Mouse (Mus musculus): ENCODE measurements around the gene Actr5. TPM values are rescaled to one million over a fixed set of nuclear protein-coding genes. Genes with fewer than 3 reads are reported as not detected.

Actr5 gene
- polyA plus RNA-seq, 1 experiment, result 9.4 TPM

DNA sequence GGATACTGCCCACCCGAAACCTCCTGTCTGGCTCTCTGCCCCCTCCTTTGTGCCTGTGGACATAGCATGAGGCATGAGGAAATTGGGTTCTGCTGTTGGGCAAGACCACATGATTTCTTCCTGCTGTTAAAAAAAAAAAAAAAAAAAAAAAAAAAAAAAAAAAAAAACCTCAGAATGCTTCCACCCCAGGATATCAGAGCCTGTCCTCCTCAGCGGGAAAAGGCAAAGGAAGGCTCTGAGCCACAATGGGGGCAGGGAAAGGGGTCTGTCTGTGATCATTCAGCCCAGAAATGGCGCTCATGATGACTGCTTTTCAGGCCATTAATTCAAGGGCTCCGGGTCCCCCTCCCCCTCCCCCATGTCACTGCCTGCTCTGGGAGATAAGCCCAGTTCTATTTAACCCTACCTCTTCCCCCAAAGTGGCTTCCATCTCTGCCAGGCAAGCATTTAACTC lies 18.1 kb upstream of the Actr5 start:
- H3K27me3 ChIP-seq (ENCODE audit: control insufficient read depth, insufficient read depth, low read length), result peaks cover 17% of the 10 kb centered on the region
- H3K4me1 ChIP-seq (ENCODE audit: control insufficient read depth, insufficient read depth, insufficient read length), result no peaks in the 10 kb centered on the region; the same call in 1 of the 2 replicates
- TF ChIP-seq CTCF (IDR thresholded peaks at IDR 0.05; ENCODE audit: extremely low read depth, insufficient read depth, insufficient read length, insufficient replicate concordance), result no peak
- no peak for TF ChIP-seq POLR2A (IDR thresholded peaks at IDR 0.05; ENCODE audit: low read depth, low read length)
- no peaks in the 10 kb centered on the region for H3K36me3 ChIP-seq (ENCODE audit: control insufficient read depth, insufficient read depth, low read length)
- no peak overlapping the region for H3K27ac ChIP-seq (ENCODE audit: insufficient read depth, low read length)
- WGBS, result 5% methylated on average over 4 of the region's 4 CpGs
- no peak for DNase-seq (ENCODE audit: low read depth in 1 of 2, low spot score in 2 of 2)
- H3K4me3 ChIP-seq (ENCODE audit: extremely low read depth, insufficient read depth, insufficient read length), result no peak overlapping the region

DNA sequence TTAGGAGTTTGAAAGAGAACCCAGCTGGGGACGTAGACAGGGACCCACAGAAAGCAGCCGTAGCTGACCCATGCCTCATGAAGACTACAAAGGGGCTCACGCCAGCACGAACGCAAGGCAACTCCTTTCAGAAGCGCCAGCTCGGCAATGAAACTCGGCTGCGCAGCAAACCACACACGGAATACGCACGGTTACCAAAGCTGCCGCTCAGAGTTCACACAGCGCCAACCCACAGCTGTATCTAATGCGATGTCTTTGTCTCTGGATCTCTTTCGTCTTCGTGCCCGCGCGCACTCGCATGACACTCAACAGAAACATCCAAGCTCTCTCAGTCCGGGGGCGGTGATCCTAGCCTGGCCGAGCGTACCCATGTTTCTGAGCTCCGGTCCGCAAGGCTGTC lies 15.0 kb upstream of the Actr5 start:
- peaks cover 33% of the 10 kb centered on the region for H3K27me3 ChIP-seq (ENCODE audit: control insufficient read depth, insufficient read depth, low read length)
- 3% methylated on average over 27 of the region's 27 CpGs for WGBS
- DNase-seq (ENCODE audit: low read depth in 1 of 2, low spot score in 2 of 2), result no peak
- no peak overlapping the region for H3K27ac ChIP-seq (ENCODE audit: insufficient read depth, low read length)
- peaks cover 5% of the 10 kb centered on the region for H3K4me1 ChIP-seq (ENCODE audit: control insufficient read depth, insufficient read depth, insufficient read length)
- no peak for TF ChIP-seq CTCF (IDR thresholded peaks at IDR 0.05; ENCODE audit: extremely low read depth, insufficient read depth, insufficient read length, insufficient replicate concordance)
- TF ChIP-seq POLR2A (IDR thresholded peaks at IDR 0.05; ENCODE audit: low read depth, low read length), result no peak
- no peak overlapping the region for H3K4me3 ChIP-seq (ENCODE audit: extremely low read depth, insufficient read depth, insufficient read length)
- no peaks in the 10 kb centered on the region for H3K36me3 ChIP-seq (ENCODE audit: control insufficient read depth, insufficient read depth, low read length)

DNA sequence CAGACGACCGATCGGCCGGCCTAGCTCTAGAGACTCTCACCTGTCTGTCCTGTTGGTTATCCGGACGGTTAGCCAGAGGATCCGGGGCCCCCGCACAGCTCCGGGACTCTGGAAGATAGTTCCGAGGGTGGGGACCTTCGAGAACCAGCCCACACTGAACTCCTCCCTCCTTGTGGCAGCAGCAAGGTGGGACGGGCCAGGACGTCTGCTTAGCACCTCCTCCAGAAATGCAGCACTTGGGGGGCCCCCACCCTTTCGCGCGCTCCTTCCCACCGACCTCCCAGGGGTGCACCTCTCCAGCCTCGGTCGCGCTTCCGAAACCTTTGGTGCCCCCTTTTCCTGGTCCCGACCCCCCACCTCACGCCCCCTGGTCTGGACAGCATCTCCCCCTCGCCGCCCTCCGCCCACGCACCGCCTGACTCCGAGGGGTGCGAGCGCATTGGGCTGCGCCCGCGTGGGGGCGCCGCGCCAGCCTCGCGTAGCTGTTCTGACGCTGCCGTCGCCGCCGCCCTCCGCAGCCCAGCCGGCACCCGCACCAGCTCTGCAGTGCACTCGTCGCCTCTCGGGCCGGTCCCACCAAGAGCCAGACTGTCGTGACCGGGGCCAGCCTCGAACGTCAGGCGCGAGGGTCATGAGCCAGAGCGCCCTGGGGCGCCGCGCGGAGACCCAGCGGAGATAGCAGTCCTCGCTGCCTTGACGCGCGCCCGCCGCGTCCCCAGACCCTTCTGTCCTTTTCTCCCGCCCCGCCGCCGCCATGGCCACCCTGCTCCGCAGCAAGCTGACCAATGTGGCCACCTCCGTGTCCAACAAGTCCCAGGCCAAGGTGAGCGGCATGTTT lies 14.0 kb upstream of the Actr5 start, which contains the start of gene Slc32a1:
TSS of gene Slc32a1 (plus strand) at position 280 of the 838 bp plus-strand sequence.
- Histone ChIP-seq H3K36me3 (ENCODE audit: control insufficient read depth, insufficient read depth, low read length) (no peaks in the 10 kb centered on the region), H3K27ac (ENCODE audit: insufficient read depth, low read length) (no peak within 1 kb of the TSS), H3K4me1 (ENCODE audit: control insufficient read depth, insufficient read depth, insufficient read length) (peaks cover 6% of the 10 kb centered on the region), H3K27me3 (ENCODE audit: control insufficient read depth, insufficient read depth, low read length) (peaks cover 40% of the 10 kb centered on the region), H3K4me3 (ENCODE audit: extremely low read depth, insufficient read depth, insufficient read length) (no peak within 1 kb of the TSS)
- 4% methylated on average over 75 of the region's 77 CpGs for WGBS
- DNase-seq (ENCODE audit: low read depth in 1 of 2, low spot score in 2 of 2), result no peak
- TF ChIP-seq CTCF (IDR thresholded peaks at IDR 0.05; ENCODE audit: extremely low read depth, insufficient read depth, insufficient read length, insufficient replicate concordance) (no peak), POLR2A (IDR thresholded peaks at IDR 0.05; ENCODE audit: low read depth, low read length) (no peak)

DNA sequence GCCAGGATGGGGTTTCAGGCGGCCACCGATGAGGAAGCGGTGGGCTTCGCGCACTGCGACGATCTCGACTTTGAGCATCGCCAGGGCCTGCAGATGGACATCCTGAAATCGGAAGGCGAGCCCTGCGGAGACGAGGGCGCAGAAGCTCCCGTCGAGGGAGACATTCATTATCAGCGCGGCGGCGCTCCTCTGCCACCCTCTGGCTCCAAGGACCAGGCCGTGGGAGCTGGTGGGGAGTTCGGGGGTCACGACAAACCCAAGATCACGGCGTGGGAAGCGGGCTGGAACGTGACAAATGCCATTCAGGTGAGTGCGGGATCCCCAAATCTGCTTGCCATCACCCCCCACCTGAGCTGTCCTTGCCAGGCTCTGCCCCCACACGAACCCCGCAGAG lies 13.4 kb upstream of the Actr5 start:
- TF ChIP-seq CTCF (IDR thresholded peaks at IDR 0.05; ENCODE audit: extremely low read depth, insufficient read depth, insufficient read length, insufficient replicate concordance), result no peak
- Histone ChIP-seq H3K4me1 (ENCODE audit: control insufficient read depth, insufficient read depth, insufficient read length) (peaks cover 6% of the 10 kb centered on the region), H3K27me3 (ENCODE audit: control insufficient read depth, insufficient read depth, low read length) (peaks cover 44% of the 10 kb centered on the region), H3K4me3 (ENCODE audit: extremely low read depth, insufficient read depth, insufficient read length) (no peak overlapping the region), H3K36me3 (ENCODE audit: control insufficient read depth, insufficient read depth, low read length) (no peaks in the 10 kb centered on the region), H3K27ac (ENCODE audit: insufficient read depth, low read length) (no peak overlapping the region)
- no peak for DNase-seq (ENCODE audit: low read depth in 1 of 2, low spot score in 2 of 2)
- WGBS, result 5% methylated on average over 30 of the region's 30 CpGs

DNA sequence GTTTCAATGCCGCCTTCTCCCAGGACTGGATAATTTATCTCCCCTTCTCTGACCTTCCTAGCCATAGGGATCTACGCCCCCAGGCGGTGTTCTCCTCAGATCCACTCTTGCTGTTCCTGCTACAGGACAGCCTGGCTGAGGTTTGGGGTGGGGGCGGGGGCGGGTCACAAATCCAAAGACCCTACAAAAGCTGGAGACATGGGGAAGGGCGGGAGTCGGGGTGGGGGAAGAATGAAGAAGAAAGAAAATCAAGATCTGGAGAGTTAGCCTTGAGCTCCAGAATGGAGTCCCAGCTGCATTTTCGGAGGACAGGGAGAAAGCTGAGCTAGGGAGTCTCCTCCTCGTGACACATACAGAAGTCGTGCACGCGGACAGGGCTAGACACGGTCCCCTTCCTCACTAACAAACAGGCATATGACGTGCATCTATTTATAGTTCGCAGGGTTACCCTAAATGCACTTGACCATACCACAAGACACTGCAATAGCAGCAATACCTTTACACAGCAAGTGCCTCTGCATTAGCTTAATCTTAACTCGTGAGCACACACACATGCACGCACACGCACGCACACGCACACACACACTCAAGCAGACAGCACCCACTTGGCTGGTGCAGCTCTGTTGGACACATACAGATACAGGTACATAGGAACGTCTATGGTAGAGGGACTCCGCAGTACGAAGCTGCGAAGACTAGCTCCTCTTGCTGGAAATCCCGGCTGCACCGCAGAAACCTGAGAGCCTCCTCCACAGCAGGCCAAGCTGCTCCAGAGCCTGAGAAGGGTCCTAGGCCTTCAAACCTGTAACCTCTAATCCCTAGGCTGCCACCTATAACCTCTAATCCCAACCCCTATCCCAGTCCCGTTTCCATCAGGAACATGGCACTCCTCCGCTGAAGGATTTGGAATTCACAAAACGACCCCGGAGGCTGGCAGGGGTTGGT lies 12.7 kb upstream of the Actr5 start:
- WGBS, result 15% methylated on average over 30 of the region's 30 CpGs
- no peak for TF ChIP-seq CTCF (IDR thresholded peaks at IDR 0.05; ENCODE audit: extremely low read depth, insufficient read depth, insufficient read length, insufficient replicate concordance)
- TF ChIP-seq POLR2A (IDR thresholded peaks at IDR 0.05; ENCODE audit: low read depth, low read length), result no peak
- Histone ChIP-seq H3K36me3 (ENCODE audit: control insufficient read depth, insufficient read depth, low read length) (no peaks in the 10 kb centered on the region), H3K27me3 (ENCODE audit: control insufficient read depth, insufficient read depth, low read length) (peaks cover 44% of the 10 kb centered on the region), H3K4me3 (ENCODE audit: extremely low read depth, insufficient read depth, insufficient read length) (no peak overlapping the region), H3K4me1 (ENCODE audit: control insufficient read depth, insufficient read depth, insufficient read length) (peaks cover 6% of the 10 kb centered on the region), H3K27ac (ENCODE audit: insufficient read depth, low read length) (no peak overlapping the region)
- no peak for DNase-seq (ENCODE audit: low read depth in 1 of 2, low spot score in 2 of 2)

DNA sequence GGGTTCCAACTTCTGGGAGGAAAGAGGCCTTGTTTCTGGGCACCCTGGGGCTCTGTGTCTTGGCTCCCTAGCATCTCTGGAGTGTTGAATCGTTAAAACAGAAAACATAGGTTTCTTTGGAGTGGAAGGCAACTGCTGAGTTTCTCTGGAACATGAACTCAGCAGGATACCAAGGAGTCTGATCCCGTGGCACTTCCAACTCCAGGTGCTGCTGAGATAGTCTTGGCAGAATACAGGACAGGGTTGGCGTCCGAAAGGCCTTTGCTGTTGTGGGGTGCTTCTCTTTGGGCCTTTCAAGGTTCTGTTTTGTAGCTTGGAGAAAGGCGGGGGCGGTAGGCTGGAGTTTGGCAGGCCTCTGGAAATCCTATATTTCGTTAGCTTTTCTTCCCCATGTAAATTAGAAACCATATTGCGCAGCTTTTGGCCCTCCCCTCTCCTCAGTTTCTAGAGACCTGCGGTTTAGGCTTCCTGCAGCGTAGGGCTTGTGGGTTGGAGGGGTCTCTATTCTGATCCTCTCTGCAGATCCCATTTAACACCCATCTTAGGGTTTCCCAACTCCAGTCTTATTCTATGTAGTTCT lies 11.9 kb upstream of the Actr5 start:
- no peaks in the 10 kb centered on the region for H3K36me3 ChIP-seq (ENCODE audit: control insufficient read depth, insufficient read depth, low read length)
- no peak for DNase-seq (ENCODE audit: low read depth in 1 of 2, low spot score in 2 of 2)
- TF ChIP-seq POLR2A (IDR thresholded peaks at IDR 0.05; ENCODE audit: low read depth, low read length) (no peak), CTCF (IDR thresholded peaks at IDR 0.05; ENCODE audit: extremely low read depth, insufficient read depth, insufficient read length, insufficient replicate concordance) (no peak)
- no peak overlapping the region for H3K27ac ChIP-seq (ENCODE audit: insufficient read depth, low read length)
- WGBS, result 16% methylated on average over 10 of the region's 10 CpGs
- peaks cover 47% of the 10 kb centered on the region for H3K27me3 ChIP-seq (ENCODE audit: control insufficient read depth, insufficient read depth, low read length)
- no peak overlapping the region; the same call in 1 of the 2 replicates for H3K4me3 ChIP-seq (ENCODE audit: extremely low read depth, insufficient read depth, insufficient read length)
- H3K4me1 ChIP-seq (ENCODE audit: control insufficient read depth, insufficient read depth, insufficient read length), result peaks cover 6% of the 10 kb centered on the region

Measured in spleen, adult 2 months (tissue).